Mouse (Mus musculus) heart, embryonic 10.5 days (tissue): ENCODE measurements around the gene Ahsg. TPM values are rescaled to one million over a fixed set of nuclear protein-coding genes. Genes with fewer than 3 reads are reported as not detected.

Source experiments
- DNase-seq: peaks from one replicate; pipeline ENCODE4 v3.0.0-alpha.2; 2017; ENCODE audit warnings: low spot score
- H3K27ac ChIP-seq: fragments of 300-500 bp; sonication (generic); 2 replicates; pipeline ENCODE4 v1.5.1; 2016; ENCODE audit warnings: mild to moderate bottlenecking
- H3K27me3 ChIP-seq: fragments of 300-500 bp; sonication (generic); 2 replicates; pipeline ENCODE4 v1.6.1; 2016; ENCODE audit warnings: mild to moderate bottlenecking; ENCODE audit not compliant: poor library complexity, insufficient read depth, severe bottlenecking
- H3K36me3 ChIP-seq: fragments of 300-500 bp; sonication (generic); 2 replicates; pipeline ENCODE4 v1.6.1; 2016; ENCODE audit warnings: mild to moderate bottlenecking, moderate library complexity
- H3K4me1 ChIP-seq: fragments of 300-500 bp; sonication (generic); 2 replicates; pipeline ENCODE4 v1.6.1; 2016; ENCODE audit warnings: mild to moderate bottlenecking
- H3K4me3 ChIP-seq: fragments of 300-500 bp; sonication (generic); 2 replicates; pipeline ENCODE4 v1.5.1; 2016; ENCODE audit warnings: mild to moderate bottlenecking, moderate library complexity
- H3K9me3 ChIP-seq: fragments of 300-500 bp; sonication (generic); 2 replicates; pipeline ENCODE4 v1.6.1; 2016; ENCODE audit warnings: mild to moderate bottlenecking, moderate library complexity
- WGBS: fragments of 180-500 bp; shearing (Covaris S2); methylation state at CpG from one replicate; pipeline ENCODE4 v1.1.7; 2016; 5-methylcytosine and 5-hydroxymethylcytosine counted together
- polyA plus RNA-seq: library from polyadenylated mRNA; unstranded; fragments of >200 nt; fragmentation: Nextera tagmentation; extraction: Ambion mirVana; gene quantifications from 2 replicates; pipeline ENCODE4 v1.2.1, GENCODE M21; 2016

Gene Ahsg
- polyA plus RNA-seq, 1 experiment from 2014 or later = 0.73 TPM

DNA sequence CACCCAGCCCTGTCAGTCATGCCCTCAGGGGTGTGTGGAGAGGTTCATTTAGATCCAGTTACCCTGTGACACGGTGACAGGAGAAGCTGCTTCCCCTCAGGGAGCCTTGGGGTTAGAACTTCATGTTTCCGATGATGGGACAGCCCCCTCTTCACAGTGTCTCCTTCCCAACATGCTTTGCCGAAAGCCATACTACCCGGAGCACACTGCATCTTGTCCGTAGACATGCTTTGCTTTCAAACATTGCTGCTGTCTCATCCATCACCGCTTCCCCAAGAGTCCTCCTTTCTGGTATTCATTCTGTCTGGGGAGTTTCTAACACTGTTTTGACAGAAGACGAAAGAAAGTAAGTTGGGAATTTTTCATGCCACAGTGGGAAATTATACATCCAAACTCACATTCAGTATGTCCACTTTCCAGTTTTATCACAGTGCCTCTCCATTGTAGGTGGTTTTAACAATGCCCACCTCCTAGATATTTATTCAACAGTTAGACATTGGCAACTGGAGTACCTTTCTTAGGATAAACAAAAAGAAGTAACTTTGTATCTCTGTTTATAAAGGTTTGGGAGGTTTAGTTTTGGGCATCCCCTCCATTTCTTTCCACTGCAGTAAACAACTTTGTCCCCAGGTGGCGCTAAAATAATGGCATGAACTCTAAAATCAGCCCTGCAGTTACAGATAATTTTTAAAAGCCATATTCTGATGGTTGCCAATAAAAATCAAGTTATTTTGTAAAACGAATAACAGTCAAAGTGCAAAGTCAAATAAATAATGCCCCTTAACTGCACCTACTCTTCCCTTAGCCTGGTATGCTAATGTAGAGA, 14.6 kb upstream of the Ahsg start:
- no peaks in the 10 kb centered on the region for H3K27me3 ChIP-seq
- no peak overlapping the region for H3K4me3 ChIP-seq
- peaks cover 25% of the 10 kb centered on the region for H3K36me3 ChIP-seq
- no peak for DNase-seq
- peaks cover 9% of the 10 kb centered on the region; the same call in 1 of the 2 replicates for H3K4me1 ChIP-seq
- no peaks in the 10 kb centered on the region for H3K9me3 ChIP-seq
- H3K27ac ChIP-seq = no peak overlapping the region
- 45% methylated on average over 9 of the region's 9 CpGs for WGBS

DNA sequence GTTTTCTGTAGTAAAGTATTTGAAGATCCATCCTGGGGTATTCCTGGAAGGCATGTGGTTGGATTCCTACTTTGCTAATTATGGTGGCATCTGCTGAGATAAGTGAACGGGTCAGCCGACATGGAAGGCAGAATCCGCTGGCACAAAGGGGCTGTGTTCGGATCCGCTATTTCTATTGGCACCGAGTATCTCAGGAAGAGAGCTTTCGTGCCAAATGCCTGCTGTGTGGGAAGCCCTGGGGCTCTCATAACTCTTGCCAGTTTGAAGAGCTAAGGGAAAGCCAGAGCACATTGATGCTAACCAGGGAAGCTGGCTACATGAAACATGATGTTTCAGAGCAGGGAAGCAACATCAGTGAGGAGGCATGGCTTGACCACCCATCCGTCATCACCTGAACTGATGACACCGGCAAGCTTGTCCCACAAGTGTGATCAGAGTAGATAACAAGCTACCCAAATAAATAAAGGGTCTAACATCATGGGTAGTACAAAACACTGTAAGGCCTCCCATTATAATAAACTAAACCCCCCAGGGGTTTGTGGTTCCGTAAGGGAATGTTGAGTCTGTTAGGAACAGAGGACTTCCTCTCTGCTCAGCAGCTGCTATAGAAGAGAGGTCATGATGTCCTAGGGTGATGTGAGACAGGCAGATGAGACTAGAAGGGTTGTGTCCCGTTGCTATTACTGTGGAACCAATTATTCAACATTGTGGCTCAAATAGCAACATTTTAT, 13.3 kb upstream of the Ahsg start:
- Histone ChIP-seq H3K4me1 (peaks cover 11% of the 10 kb centered on the region; the same call in 1 of the 2 replicates), H3K9me3 (no peaks in the 10 kb centered on the region), H3K4me3 (no peak overlapping the region), H3K36me3 (peaks cover 11% of the 10 kb centered on the region; the same call in 1 of the 2 replicates), H3K27me3 (no peaks in the 10 kb centered on the region), H3K27ac (no peak overlapping the region)
- WGBS = 77% methylated on average over 11 of the region's 11 CpGs
- DNase-seq = no peak

DNA sequence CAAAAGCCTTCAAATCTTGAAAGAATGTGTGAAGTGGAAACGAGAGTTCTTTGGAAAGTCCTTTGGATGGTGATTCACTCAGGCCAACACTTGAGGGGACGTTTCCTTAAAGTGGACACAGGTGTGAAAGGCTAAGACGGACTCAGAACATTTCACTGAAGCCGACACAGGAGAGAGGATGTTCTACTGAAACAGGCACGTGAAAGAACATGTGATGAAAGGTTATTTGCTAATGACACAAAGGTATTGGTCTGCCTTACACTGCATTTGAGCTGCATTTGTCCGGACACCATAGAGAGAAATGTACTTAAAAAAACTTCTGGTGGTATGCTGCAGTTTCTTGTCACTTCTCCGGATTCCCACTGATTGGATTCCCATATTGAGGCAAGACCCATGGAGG, 12.4 kb upstream of the Ahsg start:
- 0 out of 2 replicates have a peak, but pooled peaks cover 2% of the 10 kb centered on the region for H3K36me3 ChIP-seq
- H3K9me3 ChIP-seq = no peaks in the 10 kb centered on the region
- no peak overlapping the region for H3K27ac ChIP-seq
- H3K27me3 ChIP-seq = no peaks in the 10 kb centered on the region
- no peak overlapping the region for H3K4me3 ChIP-seq
- peaks cover 11% of the 10 kb centered on the region; the same call in 1 of the 2 replicates for H3K4me1 ChIP-seq
- DNase-seq = no peak
- WGBS = 71% methylated on average over 7 of the region's 7 CpGs

DNA sequence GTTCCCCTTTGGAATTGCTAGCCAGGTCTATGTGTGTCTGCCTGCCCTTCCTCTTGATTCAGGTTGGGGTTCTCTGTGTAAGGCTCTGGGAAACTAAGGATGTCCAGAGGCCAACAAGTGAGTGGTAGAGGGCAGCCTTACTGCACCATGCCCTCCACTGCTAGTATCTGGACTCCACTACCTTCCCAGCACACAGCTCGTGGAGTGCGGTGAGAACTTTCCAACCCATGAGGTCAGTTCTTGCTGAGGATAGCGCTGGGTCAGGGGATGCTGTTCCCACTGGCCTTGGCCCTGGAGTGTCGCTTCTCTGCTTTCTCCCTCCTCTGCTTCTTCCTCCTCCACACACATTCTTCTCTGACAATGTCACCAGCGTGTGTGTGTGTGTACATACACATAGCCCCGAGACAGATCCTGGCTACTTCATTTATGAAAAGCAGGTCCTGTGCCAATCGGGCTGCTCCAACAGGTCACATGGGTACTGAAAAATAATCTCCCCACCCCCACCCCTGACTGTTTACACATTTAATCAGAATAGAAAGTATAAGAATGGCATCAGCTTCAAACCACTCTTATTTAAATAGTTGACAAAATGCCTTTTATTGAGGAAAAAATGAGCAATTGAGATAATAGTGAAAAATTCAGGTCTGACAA, 11.0 kb upstream of the Ahsg start:
- Histone ChIP-seq H3K27ac (no peak overlapping the region), H3K36me3 (no peaks in the 10 kb centered on the region), H3K4me1 (peaks cover 11% of the 10 kb centered on the region; the same call in 1 of the 2 replicates), H3K9me3 (no peaks in the 10 kb centered on the region), H3K27me3 (no peaks in the 10 kb centered on the region), H3K4me3 (no peak overlapping the region)
- no peak for DNase-seq
- WGBS = 65% methylated on average over 7 of the region's 7 CpGs

DNA sequence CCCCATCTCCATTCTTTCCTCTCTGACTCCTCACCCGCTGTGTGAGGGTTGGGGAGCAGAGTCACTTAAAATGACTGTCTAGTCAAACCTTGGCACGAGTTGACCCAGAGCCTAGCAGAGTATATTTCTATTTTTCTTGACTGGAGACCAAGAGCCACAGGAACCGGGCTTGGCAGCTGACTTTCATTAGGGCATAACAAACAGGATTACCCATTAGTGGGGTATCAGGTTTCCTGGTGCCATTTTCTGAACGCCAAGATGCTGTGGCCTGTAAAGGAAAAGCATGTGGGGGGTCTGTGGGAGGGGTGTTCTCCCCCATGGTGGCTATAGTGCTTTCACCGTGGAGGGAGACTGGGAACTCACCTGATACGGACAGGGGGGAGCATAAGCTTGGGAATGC, 10.2 kb upstream of the Ahsg start:
- H3K36me3 ChIP-seq = no peaks in the 10 kb centered on the region
- no peaks in the 10 kb centered on the region for H3K27me3 ChIP-seq
- WGBS = 29% methylated on average over 6 of the region's 6 CpGs
- no peak overlapping the region for H3K4me3 ChIP-seq
- no peaks in the 10 kb centered on the region for H3K9me3 ChIP-seq
- peaks cover 11% of the 10 kb centered on the region; the same call in 1 of the 2 replicates for H3K4me1 ChIP-seq
- no peak overlapping the region for H3K27ac ChIP-seq
- DNase-seq = no peak

- H3K4me3 ChIP-seq = no peak overlapping the region
- WGBS = 54% methylated on average over 4 of the region's 4 CpGs
- H3K36me3 ChIP-seq = no peaks in the 10 kb centered on the region
- H3K27me3 ChIP-seq = no peaks in the 10 kb centered on the region
- no peak for DNase-seq
- peaks cover 12% of the 10 kb centered on the region; the same call in 1 of the 2 replicates for H3K4me1 ChIP-seq
- H3K9me3 ChIP-seq = no peaks in the 10 kb centered on the region
- no peak overlapping the region for H3K27ac ChIP-seq
Observed at GRCm38 (mm10) chr16:22881487-22881886, 9.6 kb upstream of the Ahsg start.

- Histone ChIP-seq H3K9me3 (no peaks in the 10 kb centered on the region), H3K4me1 (peaks cover 16% of the 10 kb centered on the region; the same call in 1 of the 2 replicates), H3K4me3 (no peak overlapping the region), H3K27ac (no peak overlapping the region), H3K36me3 (no peaks in the 10 kb centered on the region), H3K27me3 (no peaks in the 10 kb centered on the region)
- DNase-seq = no peak
- WGBS = 79% methylated on average over 5 of the region's 5 CpGs
Observed at GRCm38 (mm10) chr16:22883441-22883840, 7.6 kb upstream of the Ahsg start.

DNA sequence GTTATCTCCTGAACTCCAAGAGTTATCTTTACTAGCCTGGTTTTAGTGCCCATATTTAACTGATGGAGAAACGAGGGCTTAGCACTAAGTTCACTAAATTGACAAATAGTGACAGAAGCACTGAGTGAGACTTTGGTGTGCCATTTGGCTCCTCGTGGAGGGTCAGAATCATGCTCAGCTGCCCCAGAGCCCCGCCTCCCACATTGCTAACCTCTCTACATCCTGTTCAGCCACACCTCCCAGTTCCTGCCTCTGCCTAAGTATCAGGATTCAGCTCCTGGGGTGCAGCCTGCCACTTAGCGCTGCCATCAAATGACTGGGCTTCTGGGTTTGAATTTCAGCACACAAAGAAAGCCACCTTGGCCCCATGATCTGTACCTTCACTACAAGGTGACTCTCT, 5.7 kb upstream of the Ahsg start:
- peaks cover 6% of the 10 kb centered on the region; the same call in 1 of the 2 replicates for H3K27me3 ChIP-seq
- H3K4me1 ChIP-seq = peaks cover 16% of the 10 kb centered on the region; the same call in 1 of the 2 replicates
- WGBS = 30% methylated on average over 4 of the region's 4 CpGs
- no peaks in the 10 kb centered on the region for H3K9me3 ChIP-seq
- H3K27ac ChIP-seq = no peak overlapping the region
- no peak for DNase-seq
- no peak overlapping the region for H3K4me3 ChIP-seq
- H3K36me3 ChIP-seq = no peaks in the 10 kb centered on the region

- H3K27ac ChIP-seq = no peak overlapping the region
- 0 out of 2 replicates have a peak, but pooled peaks cover 5% of the 10 kb centered on the region for H3K4me1 ChIP-seq
- no peak overlapping the region for H3K4me3 ChIP-seq
- no peaks in the 10 kb centered on the region for H3K36me3 ChIP-seq
- WGBS = 70% methylated on average over 3 of the region's 3 CpGs
- H3K9me3 ChIP-seq = no peaks in the 10 kb centered on the region
- no peak for DNase-seq
- peaks cover 14% of the 10 kb centered on the region; the same call in 1 of the 2 replicates for H3K27me3 ChIP-seq
Observed at GRCm38 (mm10) chr16:22886726-22887125, 4.4 kb upstream of the Ahsg start.

- peaks cover 14% of the 10 kb centered on the region; the same call in 1 of the 2 replicates for H3K27me3 ChIP-seq
- H3K9me3 ChIP-seq = no peaks in the 10 kb centered on the region
- no peak for DNase-seq
- H3K27ac ChIP-seq = no peak overlapping the region
- H3K4me1 ChIP-seq = 0 out of 2 replicates have a peak, but pooled peaks cover 5% of the 10 kb centered on the region
- H3K4me3 ChIP-seq = no peak overlapping the region
- no peaks in the 10 kb centered on the region for H3K36me3 ChIP-seq
- 76% methylated on average over 4 of the region's 4 CpGs for WGBS
Observed at GRCm38 (mm10) chr16:22888835-22889234, 2.2 kb upstream of the Ahsg start.

GRCm38 (mm10) chr16:22889716-22890115, 1.4 kb upstream of the Ahsg start:
- DNase-seq = no peak
- 75% methylated on average over 8 of the region's 8 CpGs for WGBS
- Histone ChIP-seq H3K27ac (no peak overlapping the region), H3K4me3 (no peak overlapping the region), H3K9me3 (no peaks in the 10 kb centered on the region), H3K36me3 (no peaks in the 10 kb centered on the region), H3K4me1 (0 out of 2 replicates have a peak, but pooled peaks cover 5% of the 10 kb centered on the region), H3K27me3 (peaks cover 14% of the 10 kb centered on the region; the same call in 1 of the 2 replicates)

DNA sequence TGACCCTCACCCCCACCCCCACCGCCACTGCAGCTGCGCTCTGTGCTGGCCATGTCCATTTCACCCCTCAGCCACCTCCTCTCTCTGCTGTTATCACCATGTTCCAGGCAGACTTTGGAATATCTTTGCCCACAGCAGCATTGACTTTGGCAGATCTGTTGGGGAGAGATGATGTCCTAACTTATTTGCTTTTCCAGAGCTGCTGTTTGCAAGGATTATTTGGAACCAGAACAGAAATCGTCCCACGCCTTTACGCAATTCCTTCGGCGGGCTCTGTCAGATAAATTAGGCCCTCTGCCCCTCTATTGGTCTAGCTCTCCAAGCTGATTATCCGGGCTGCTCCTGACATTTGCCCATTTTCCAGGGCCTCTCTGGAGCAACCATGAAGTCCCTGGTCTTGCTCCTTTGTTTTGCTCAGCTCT, 667 bp downstream of the Ahsg start:
- no peaks in the 10 kb centered on the region for H3K36me3 ChIP-seq
- H3K4me3 ChIP-seq = no peak overlapping the region
- DNase-seq = no peak
- peaks cover 14% of the 10 kb centered on the region; the same call in 1 of the 2 replicates for H3K27me3 ChIP-seq
- WGBS = 83% methylated on average over 8 of the region's 8 CpGs
- no peaks in the 10 kb centered on the region for H3K9me3 ChIP-seq
- no peak overlapping the region for H3K27ac ChIP-seq
- H3K4me1 ChIP-seq = 0 out of 2 replicates have a peak, but pooled peaks cover 1% of the 10 kb centered on the region
